11 mouse cellular contexts compared by ENCODE assay signal in the genomic region with DNA sequence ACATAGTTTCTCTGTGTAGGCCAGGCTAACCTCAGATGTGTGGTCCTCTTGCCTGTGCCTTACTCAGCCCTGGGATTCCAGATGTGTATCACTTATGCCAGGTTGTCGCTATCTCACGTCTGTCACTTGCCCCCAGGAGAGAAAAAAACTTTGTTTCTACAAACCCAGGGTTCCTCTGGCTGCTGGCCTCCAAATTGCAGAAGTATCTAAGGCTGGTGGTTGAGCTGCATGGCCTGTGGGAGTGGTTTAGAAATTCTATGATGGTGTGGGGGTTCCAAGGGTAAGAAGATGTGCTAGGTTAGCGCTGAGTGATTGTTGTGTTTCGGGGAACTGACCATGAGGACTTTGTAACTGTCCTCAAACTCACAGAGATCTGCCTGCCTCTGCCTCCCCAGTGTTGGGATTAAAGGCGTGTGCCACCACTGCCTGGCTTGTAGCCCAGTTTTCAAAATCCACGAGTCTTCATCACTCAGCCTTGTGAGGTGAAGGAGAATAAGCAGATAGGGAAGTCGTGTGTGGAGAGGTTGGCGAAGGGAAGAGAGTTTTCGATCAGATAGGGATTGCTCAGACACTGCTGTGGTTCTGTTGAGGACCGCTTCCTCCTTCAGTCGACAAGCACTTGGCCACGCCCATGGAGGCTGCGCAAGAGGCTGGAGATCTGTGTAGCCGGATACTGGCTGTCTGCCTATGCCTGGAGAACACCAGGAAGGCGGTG. TPM values are rescaled to one million over a fixed set of nuclear protein-coding genes. Genes with fewer than 3 reads are reported as not detected.
DNase-seq lines count a peak whose midpoint lies in the region; ATAC-seq and TF ChIP-seq lines count a peak whose summit lies in the region.
"Had no signal": no experiment of that assay in that cellular context is flagged by ENCODE, and none has a peak within 500 bp of the region (broad histone marks: within the 10 kb centered on the region; RNA-seq: fewer than 3 reads in every experiment).

No protein-coding gene starts in this region.

- no peaks in the 10 kb centered on the region for H3K4me1 ChIP-seq in liver, adult 2 months (ENCODE audit: control insufficient read depth, insufficient read depth, low read length)
- H3K4me1 ChIP-seq in hindbrain, embryonic 13.5 days (replicated peaks): peaks cover 5% of the 10 kb centered on the region; the same call in 1 of the 2 replicates
- peaks cover 7% of the 10 kb centered on the region for H3K4me1 ChIP-seq in midbrain, embryonic 10.5 days
- H3K4me1 ChIP-seq: intestine, embryonic 15.5 days; midbrain, embryonic 12.5 days had no signal

- no peak overlapping the region for H3K4me3 ChIP-seq in liver, adult 2 months (ENCODE audit: insufficient read depth, low read depth, low read length)
- no peak overlapping the region for H3K4me3 ChIP-seq in hindbrain, embryonic 13.5 days
- H3K4me3 ChIP-seq in midbrain, embryonic 10.5 days: no peak overlapping the region
- H3K4me3 ChIP-seq: embryonic facial prominence, embryonic 12.5 days; intestine, embryonic 15.5 days; midbrain, embryonic 12.5 days had no signal

- H3K27me3 ChIP-seq in liver, adult 2 months (ENCODE audit: control insufficient read depth, insufficient read depth, low read length): no peaks in the 10 kb centered on the region
- no peaks in the 10 kb centered on the region for H3K27me3 ChIP-seq in hindbrain, embryonic 13.5 days
- H3K27me3 ChIP-seq in midbrain, embryonic 10.5 days (ENCODE audit: low read depth, poor library complexity, severe bottlenecking): no peaks in the 10 kb centered on the region
- H3K27me3 ChIP-seq: embryonic facial prominence, embryonic 12.5 days; intestine, embryonic 15.5 days; midbrain, embryonic 12.5 days had no signal

- H3K27ac ChIP-seq in liver, adult 2 months (replicated peaks; ENCODE audit: insufficient read depth, low read depth, low read length): peak overlapping the region; percentile 19; the same call in 1 of the 2 replicates
- no peak overlapping the region for H3K27ac ChIP-seq in hindbrain, embryonic 13.5 days
- no peak overlapping the region for H3K27ac ChIP-seq in midbrain, embryonic 10.5 days (replicated peaks)
- H3K27ac ChIP-seq: embryonic facial prominence, embryonic 12.5 days; intestine, embryonic 15.5 days; midbrain, embryonic 12.5 days had no signal

- H3K36me3 ChIP-seq in liver, adult 2 months (ENCODE audit: control insufficient read depth, insufficient read depth, low read length): no peaks in the 10 kb centered on the region
- H3K36me3 ChIP-seq in hindbrain, embryonic 13.5 days: no peaks in the 10 kb centered on the region
- no peaks in the 10 kb centered on the region for H3K36me3 ChIP-seq in midbrain, embryonic 10.5 days
- H3K36me3 ChIP-seq: embryonic facial prominence, embryonic 12.5 days; intestine, embryonic 15.5 days; midbrain, embryonic 12.5 days had no signal

- WGBS in liver, adult 2 months: 85% methylated on average over 15 of the region's 15 CpGs
- WGBS in hindbrain, embryonic 13.5 days: 94% methylated on average over 15 of the region's 15 CpGs
- WGBS in midbrain, embryonic 10.5 days: 86% methylated on average over 15 of the region's 15 CpGs

- ATAC-seq in megakaryocyte progenitor cell, adult 5-6 weeks (replicated peaks; ENCODE audit: poor library complexity): peak; percentile 79
- no peak for ATAC-seq in hindbrain, embryonic 13.5 days (ENCODE audit: low FRiP score)
- ATAC-seq: intestine, embryonic 15.5 days had no signal

- no peak for TF ChIP-seq POLR2A in liver, adult 2 months (IDR thresholded peaks at IDR 0.05; ENCODE audit: extremely low read depth, insufficient read depth, low read length)

- no peaks in the 10 kb centered on the region for H3K79me2 ChIP-seq in liver, adult 2 months (ENCODE audit: control insufficient read depth, insufficient read depth, low read length)

- no peaks in the 10 kb centered on the region for H3K9me3 ChIP-seq in hindbrain, embryonic 13.5 days
- peaks cover 5% of the 10 kb centered on the region; the same call in 1 of the 2 replicates for H3K9me3 ChIP-seq in midbrain, embryonic 10.5 days (replicated peaks)
- H3K9me3 ChIP-seq: intestine, embryonic 15.5 days; midbrain, embryonic 12.5 days had no signal

- no peak overlapping the region for H3K9ac ChIP-seq in liver, adult 2 months (ENCODE audit: low read depth, low read length)
- H3K9ac ChIP-seq in hindbrain, embryonic 13.5 days: no peak overlapping the region
- H3K9ac ChIP-seq: embryonic facial prominence, embryonic 12.5 days; intestine, embryonic 15.5 days; midbrain, embryonic 12.5 days had no signal

- H3K4me2 ChIP-seq in hindbrain, embryonic 13.5 days: no peak overlapping the region
- H3K4me2 ChIP-seq: embryonic facial prominence, embryonic 12.5 days; intestine, embryonic 15.5 days; midbrain, embryonic 12.5 days had no signal

- TF ChIP-seq CTCF in liver, adult 2 months (IDR thresholded peaks at IDR 0.05; ENCODE audit: low read depth, low read length): no peak

- DNase-seq in layer of hippocampus, adult 11-12 months (ENCODE audit: low spot score): peak; percentile 41
- no peak for DNase-seq in layer of hippocampus, postnatal 25 days (ENCODE audit: extremely low spot score in 1 of 2, low spot score in 1 of 2)
- peak; percentile 88 for DNase-seq in R1 (ENCODE audit: low read depth, low spot score)
- DNase-seq in liver, adult 2 months (ENCODE audit: extremely low read depth, low read depth, low spot score): peak; percentile 33
- DNase-seq in frontal cortex, postnatal 25 days (ENCODE audit: low spot score in 2 of 2): no peak
- DNase-seq in midbrain, embryonic 10.5 days (ENCODE audit: low spot score): no peak

RNA-seq across cellular contexts. Expression of gene Alox5ap, which starts 10.0 kb away (rescaled TPM):
- total RNA-seq in layer of hippocampus, postnatal 25 days (2021): 10 to 100 TPM in 1 of 2 experiments, 1 to 10 TPM in 1; 9.0 to 10.7 TPM
- total RNA-seq in liver, adult 2 months (2014; rRNA removed): 2.3 and 3.8 TPM in 2 replicates
- polyA plus RNA-seq in liver, adult 2 months (2012; rRNA removed): 4.8 and 6.4 TPM in 2 replicates
- total RNA-seq in megakaryocyte progenitor cell, adult 5-6 weeks (2015): 426 and 442 TPM in 2 replicates
- 320 and 453 TPM in 2 replicates for total RNA-seq in megakaryocyte progenitor cell, adult 5-6 weeks (2017)
- polyA plus RNA-seq in hindbrain, embryonic 13.5 days (2015; fragmentation: Nextera tagmentation; extraction: Ambion mirVana): 9.0 and 11.2 TPM in 2 replicates
- 4.8 and 6.2 TPM in 2 replicates for polyA plus RNA-seq in midbrain, embryonic 10.5 days (2016; fragmentation: Nextera tagmentation; extraction: Ambion mirVana)

Comparison
In these comparisons a context has a peak if more than half of its experiments do, and no peak if none do; other contexts are left out.
1. DNase-seq: peak in layer of hippocampus, adult 11-12 months (single experiment), R1 (single experiment) and liver, adult 2 months (single experiment); none in layer of hippocampus, postnatal 25 days (0 of 2), frontal cortex, postnatal 25 days (0 of 2) and midbrain, embryonic 10.5 days (single experiment).
2. RNA of gene Alox5ap, which starts 10.0 kb away (total RNA-seq): 320 to 453 TPM in megakaryocyte progenitor cell, adult 5-6 weeks; 9.0 to 10.7 TPM in layer of hippocampus, postnatal 25 days and 2.3 to 3.8 TPM in liver, adult 2 months; every median in the first group is over 10 times any median in the second.